Mouse (Mus musculus) liver, adult (tissue): ENCODE results near the gene Crhr1.

Source experiments
- GATA4 ChIP-seq: IDR thresholded peaks from 2 replicates; pipeline ENCODE4 v1.6.1; 2014; ENCODE audit warnings: mild to moderate bottlenecking, low read length; ENCODE audit not compliant: insufficient replicate concordance

The Crhr1 gene

GRCm38 (mm10) chr11:104129466-104129865 is 3.2 kb upstream of the Crhr1 start:
- TF ChIP-seq GATA4, result no peak

- TF ChIP-seq GATA4, result no peak
These were observed 1.7 kb upstream of the Crhr1 start for GRCm38 (mm10) chr11:104130721-104131647.

- no peak for TF ChIP-seq GATA4
These were observed 899 bp upstream of the Crhr1 start for GRCm38 (mm10) chr11:104131756-104132155.

- TF ChIP-seq GATA4, result no peak
These were observed 858 bp downstream of the Crhr1 start for GRCm38 (mm10) chr11:104133442-104133983.

GRCm38 (mm10) chr11:104138976-104139375 is 6.3 kb downstream of the Crhr1 start:
- no peak for TF ChIP-seq GATA4

GRCm38 (mm10) chr11:104144930-104145329 is 12.3 kb downstream of the Crhr1 start:
- TF ChIP-seq GATA4, result no peak

GRCm38 (mm10) chr11:104148787-104149186 is 16.1 kb downstream of the Crhr1 start:
- no peak for TF ChIP-seq GATA4

GRCm38 (mm10) chr11:104150911-104151310 is 18.3 kb downstream of the Crhr1 start:
- TF ChIP-seq GATA4, result no peak

- TF ChIP-seq GATA4, result no peak
These were observed 21.7 kb downstream of the Crhr1 start for GRCm38 (mm10) chr11:104154332-104154731.

- TF ChIP-seq GATA4, result no peak
These were observed 22.4 kb downstream of the Crhr1 start for GRCm38 (mm10) chr11:104154820-104155635.

GRCm38 (mm10) chr11:104155899-104156298 is 23.2 kb downstream of the Crhr1 start:
- TF ChIP-seq GATA4, result no peak

GRCm38 (mm10) chr11:104156391-104156790 is 23.7 kb downstream of the Crhr1 start:
- TF ChIP-seq GATA4, result no peak

GRCm38 (mm10) chr11:104157603-104158259 is 25.1 kb downstream of the Crhr1 start:
- no peak for TF ChIP-seq GATA4

GRCm38 (mm10) chr11:104158260-104158907 is 25.7 kb downstream of the Crhr1 start:
- TF ChIP-seq GATA4, result no peak

GRCm38 (mm10) chr11:104159769-104160272 is 27.2 kb downstream of the Crhr1 start:
- no peak for TF ChIP-seq GATA4

GRCm38 (mm10) chr11:104161153-104161552 is 28.5 kb downstream of the Crhr1 start:
- TF ChIP-seq GATA4, result no peak
